Mouse (Mus musculus) megakaryocyte, embryonic 14.5 days (primary cell): ENCODE measurements around the gene Sp100.

Experiments used
- FLI1 ChIP-seq: IDR thresholded peaks from 2 replicates; pipeline ENCODE4 v1.6.1; 2012; ENCODE audit warnings: low read length, inconsistent platforms, mixed read lengths
- GATA1 ChIP-seq: IDR thresholded peaks from 3 replicates; pipeline ENCODE4 v1.6.1; 2012; ENCODE audit warnings: mixed read lengths, low read length, inconsistent platforms, borderline replicate concordance

DNA sequence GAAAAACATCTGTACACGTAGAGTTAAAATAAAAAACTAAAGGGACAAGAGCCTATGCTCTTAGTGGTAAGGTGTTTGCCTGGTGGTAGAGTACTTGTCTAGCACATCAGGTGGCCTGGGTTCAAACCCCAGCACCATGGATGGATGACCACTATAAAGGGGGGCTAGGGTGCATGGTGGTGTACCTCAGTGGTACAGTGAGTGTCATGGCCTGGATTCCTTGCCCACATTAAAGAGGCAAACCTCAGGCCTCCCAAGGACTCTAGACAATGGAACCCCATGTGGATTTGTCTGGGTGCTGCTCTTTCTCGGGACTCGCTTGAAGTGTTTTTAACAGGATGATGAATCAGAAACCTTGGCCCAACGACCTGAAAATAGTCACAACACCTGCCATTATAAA lies 52.7 kb downstream of the Sp100 start:
- no peak for TF ChIP-seq GATA1
- TF ChIP-seq FLI1: no peak
